Mouse (Mus musculus) thymus, adult 2 months (tissue): ENCODE data around the gene Fpr1. TPM values are rescaled to one million over a fixed set of nuclear protein-coding genes. Genes with fewer than 3 reads are reported as not detected.
A peak's percentile ranks its signal among the peaks of the same experiment; 100 is the strongest.

Experiments
- DNase-seq: peaks from one replicate; pipeline ENCODE4 v3.0.0; 2021
- H3K27ac ChIP-seq: fragments of 200-500 bp; 2 replicates; pipeline ENCODE4 v1.5.1; 2012; ENCODE audit warnings: low read length, control low read depth; ENCODE audit not compliant: control insufficient read depth, insufficient read depth
- H3K27me3 ChIP-seq: fragments of 200-500 bp; 2 replicates; pipeline ENCODE4 v1.6.1; 2012; ENCODE audit warnings: mild to moderate bottlenecking, low read length, moderate library complexity, mixed read lengths; ENCODE audit not compliant: control insufficient read depth, insufficient read depth
- H3K36me3 ChIP-seq: fragments of 200-500 bp; 2 replicates; pipeline ENCODE4 v1.6.1; 2012; ENCODE audit warnings: mild to moderate bottlenecking, low read length, moderate library complexity; ENCODE audit not compliant: control insufficient read depth, insufficient read depth
- H3K4me1 ChIP-seq: fragments of 200-500 bp; replicated peaks from 2 replicates; pipeline ENCODE4 v1.6.1; 2012; ENCODE audit warnings: low read length; ENCODE audit not compliant: control insufficient read depth, insufficient read depth
- H3K4me3 ChIP-seq: fragments of 200-500 bp; 2 replicates; pipeline ENCODE4 v1.5.1; 2012; ENCODE audit warnings: mild to moderate bottlenecking, low read length, control low read depth, moderate library complexity; ENCODE audit not compliant: control insufficient read depth, insufficient read depth
- CTCF ChIP-seq: fragments of 200-500 bp; IDR thresholded peaks from 2 replicates; pipeline ENCODE4 v1.5.1; 2012; ENCODE audit warnings: mild to moderate bottlenecking, control low read depth, low read length, moderate library complexity, borderline replicate concordance; ENCODE audit not compliant: control insufficient read depth, poor library complexity, insufficient read depth; ENCODE audit errors: extremely low read depth
- POLR2A ChIP-seq: fragments of 200-500 bp; IDR thresholded peaks from 2 replicates; pipeline ENCODE4 v1.6.1; 2012; ENCODE audit warnings: mild to moderate bottlenecking, low read length, control low read depth, moderate library complexity; ENCODE audit not compliant: control insufficient read depth, poor library complexity, insufficient read depth; ENCODE audit errors: extremely low read depth
- WGBS: fragments of 180-500 bp; shearing (Covaris S2); methylation state at CpG from one replicate; pipeline ENCODE4 v1.1.7; 2018; 5-methylcytosine and 5-hydroxymethylcytosine counted together
- polyA plus RNA-seq: library from polyadenylated mRNA; depleted of rRNA; stranded (reverse); fragments of >200 nt; gene quantifications from 2 replicates; pipeline ENCODE4 v1.2.3, GENCODE M21; 2012

Gene Fpr1
- polyA plus RNA-seq, 1 experiment: 0.50 TPM

DNA sequence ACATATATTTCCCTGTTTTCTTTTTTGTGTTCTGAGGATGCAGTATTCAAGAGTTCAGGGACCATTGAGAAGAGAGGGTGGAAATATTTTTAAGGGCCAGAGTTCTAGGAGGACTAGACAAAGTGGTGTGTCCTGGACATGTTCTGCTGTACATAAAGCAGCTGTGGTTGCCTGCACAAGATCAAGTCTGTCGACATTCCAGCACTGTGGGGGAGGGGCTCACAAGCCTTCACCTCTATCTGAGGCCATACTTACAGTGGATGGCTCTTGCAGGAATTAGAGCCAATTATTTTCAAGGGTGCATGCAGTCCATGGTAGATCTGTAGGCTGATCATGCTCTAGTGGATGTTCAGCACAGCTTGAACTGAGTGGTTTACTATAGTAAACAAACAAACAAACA, 48.8 kb downstream of the Fpr1 start:
- no peaks in the 10 kb centered on the region for H3K36me3 ChIP-seq
- peaks cover 4% of the 10 kb centered on the region for H3K4me1 ChIP-seq
- no peak overlapping the region for H3K27ac ChIP-seq
- no peak for DNase-seq
- TF ChIP-seq POLR2A: no peak
- no peak for TF ChIP-seq CTCF
- H3K27me3 ChIP-seq: no peaks in the 10 kb centered on the region
- 15% methylated on average over 1 of the region's 1 CpGs for WGBS
- no peak overlapping the region for H3K4me3 ChIP-seq

DNA sequence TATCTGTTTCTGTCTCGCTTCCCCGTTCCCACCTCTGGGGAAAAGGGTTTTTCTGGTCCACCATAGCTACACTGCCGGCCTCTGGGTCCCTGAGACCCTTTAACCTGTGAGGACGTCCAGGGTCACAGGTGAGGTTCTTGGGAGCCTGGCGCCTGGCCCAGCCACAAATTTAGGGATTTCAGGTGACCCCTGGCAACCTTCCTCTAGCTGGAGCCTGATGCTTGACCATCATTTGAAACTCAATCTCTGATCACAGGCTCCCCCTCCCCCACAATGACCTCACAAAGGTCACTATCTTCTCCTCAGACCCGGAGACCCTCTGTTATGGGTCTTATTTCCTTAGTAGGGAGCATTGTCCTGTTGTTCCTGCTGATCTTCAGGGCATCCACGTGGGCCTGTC, 53.0 kb downstream of the Fpr1 start:
- Histone ChIP-seq H3K4me1 (peaks cover 16% of the 10 kb centered on the region), H3K4me3 (no peak overlapping the region), H3K27ac (no peak overlapping the region), H3K27me3 (no peaks in the 10 kb centered on the region; the same call in 1 of the 2 replicates), H3K36me3 (no peaks in the 10 kb centered on the region)
- TF ChIP-seq POLR2A (no peak), CTCF (no peak)
- WGBS: 72% methylated on average over 7 of the region's 7 CpGs
- no peak for DNase-seq

DNA sequence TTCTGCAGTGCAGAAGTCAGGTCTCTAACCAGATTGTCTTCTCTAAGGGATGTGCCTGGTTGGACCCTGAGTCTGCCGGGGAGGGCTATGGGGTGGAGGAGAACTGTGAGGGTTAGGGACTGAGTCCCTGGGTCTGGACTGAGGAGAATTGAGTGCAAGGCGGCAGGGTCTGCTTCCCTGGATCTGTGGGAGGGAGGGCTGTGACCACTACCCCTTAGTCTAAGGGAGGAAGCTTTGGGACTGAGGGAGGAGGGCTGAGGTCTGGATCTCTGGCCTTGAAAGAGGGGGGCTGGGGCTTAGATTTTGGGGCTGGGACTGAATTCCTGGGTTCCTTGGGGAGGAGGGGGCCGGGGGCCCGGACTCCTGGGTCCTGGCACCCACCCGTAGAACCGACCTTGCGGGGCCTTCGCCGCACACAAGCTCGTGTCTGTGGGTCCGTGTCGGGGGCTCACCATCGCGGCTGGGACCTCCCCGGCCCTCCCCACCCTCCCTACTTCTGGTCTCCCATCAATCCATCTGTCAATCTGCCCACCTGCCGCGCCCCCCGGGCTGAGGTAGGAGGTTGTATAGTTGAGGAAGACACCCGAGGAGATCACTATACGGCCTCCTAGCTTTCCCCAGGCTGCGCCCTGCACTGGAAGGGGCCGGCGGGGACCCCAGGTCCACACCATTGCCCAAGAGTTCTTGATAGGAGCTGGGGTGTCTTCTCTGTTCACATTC, 53.8 kb downstream of the Fpr1 start:
- Histone ChIP-seq H3K27ac (no peak overlapping the region), H3K27me3 (no peaks in the 10 kb centered on the region; the same call in 1 of the 2 replicates), H3K4me1 (peaks cover 16% of the 10 kb centered on the region), H3K36me3 (no peaks in the 10 kb centered on the region), H3K4me3 (no peak overlapping the region)
- no peak for DNase-seq
- TF ChIP-seq CTCF (no peak), POLR2A (no peak)
- 94% methylated on average over 23 of the region's 23 CpGs for WGBS

DNA sequence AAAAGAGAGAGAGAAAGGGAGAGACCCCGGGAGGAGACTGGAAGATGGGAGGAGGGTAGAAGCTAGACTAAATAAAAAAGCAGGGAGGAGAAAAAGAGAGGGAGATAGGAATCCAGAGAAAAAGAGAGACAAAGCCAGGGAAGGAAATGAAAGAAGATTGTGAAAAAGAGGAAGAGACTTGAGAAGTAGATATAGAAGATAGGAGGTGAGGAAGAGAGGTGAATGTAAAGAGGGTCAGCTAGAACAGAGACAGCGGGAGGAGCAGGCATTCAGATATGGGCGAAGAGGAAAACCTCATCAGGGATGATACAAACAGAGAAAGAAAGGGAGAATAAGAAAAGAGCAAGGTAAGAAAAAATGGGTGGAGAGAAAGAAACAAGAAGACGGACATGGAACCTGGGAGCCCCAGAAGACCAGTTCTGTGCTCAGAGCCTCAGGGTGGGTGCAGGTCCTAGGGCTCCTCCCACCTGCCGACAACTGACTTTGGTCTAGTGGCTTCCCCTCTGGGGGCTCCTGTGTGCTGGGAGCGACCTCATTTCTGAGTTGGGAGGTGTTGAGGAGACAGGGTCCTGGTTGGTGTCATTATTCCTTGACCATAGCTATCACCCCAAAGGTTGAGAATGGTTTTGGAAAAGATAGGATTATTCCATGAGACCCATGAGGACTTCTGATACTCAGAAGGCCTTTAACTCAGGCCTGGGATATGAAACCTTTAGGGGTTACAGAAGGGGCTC, 54.5 kb downstream of the Fpr1 start:
- DNase-seq: no peak
- no peaks in the 10 kb centered on the region for H3K36me3 ChIP-seq
- H3K4me3 ChIP-seq: 0 out of 2 replicates have a peak overlapping the region, but pooled peaks have one; percentile 16
- no peak overlapping the region for H3K27ac ChIP-seq
- peaks cover 16% of the 10 kb centered on the region for H3K4me1 ChIP-seq
- 19% methylated on average over 6 of the region's 6 CpGs for WGBS
- H3K27me3 ChIP-seq: no peaks in the 10 kb centered on the region; the same call in 1 of the 2 replicates
- no peak for TF ChIP-seq CTCF

DNA sequence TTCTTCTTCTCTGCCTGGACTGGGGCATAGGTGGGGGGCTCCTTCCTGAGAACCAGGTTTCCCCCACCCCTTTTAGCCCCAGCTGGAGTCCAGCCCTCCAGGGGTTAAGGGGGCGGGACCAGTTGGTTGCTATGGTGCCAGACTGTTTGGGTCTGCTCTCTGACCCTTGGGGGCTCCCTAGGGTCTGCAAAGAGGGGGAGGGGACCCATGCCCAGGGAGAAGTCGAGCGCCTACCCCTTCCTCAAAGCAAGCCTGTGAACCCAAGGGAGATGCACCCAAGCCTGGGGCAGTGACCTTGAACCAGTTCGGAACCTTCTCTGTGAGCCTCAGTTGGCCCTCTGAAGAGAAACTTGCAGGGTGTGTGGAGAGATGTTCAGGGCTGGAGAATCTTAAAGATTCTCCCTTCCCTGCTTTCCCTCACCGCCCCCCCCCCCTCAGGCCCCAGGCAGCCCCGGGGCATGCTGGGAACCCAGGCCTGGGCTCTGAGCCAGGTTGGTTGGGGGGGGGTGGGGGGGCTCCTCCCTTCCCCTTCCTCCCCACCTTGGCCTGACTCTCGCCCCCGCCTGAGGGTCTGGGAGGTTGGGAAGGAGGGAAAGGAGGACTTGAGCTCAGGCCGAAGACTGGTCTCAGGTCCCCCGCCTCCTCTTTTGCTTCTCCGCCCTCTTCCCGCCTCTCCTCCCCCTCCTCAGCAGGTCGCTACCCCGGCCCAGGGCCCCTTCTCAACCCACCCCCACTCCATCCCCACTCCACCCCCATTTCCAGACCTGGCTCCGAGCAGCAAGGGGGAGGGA, 55.4 kb downstream of the Fpr1 start:
- H3K4me1 ChIP-seq: peaks cover 16% of the 10 kb centered on the region
- 11% methylated on average over 13 of the region's 15 CpGs for WGBS

DNA sequence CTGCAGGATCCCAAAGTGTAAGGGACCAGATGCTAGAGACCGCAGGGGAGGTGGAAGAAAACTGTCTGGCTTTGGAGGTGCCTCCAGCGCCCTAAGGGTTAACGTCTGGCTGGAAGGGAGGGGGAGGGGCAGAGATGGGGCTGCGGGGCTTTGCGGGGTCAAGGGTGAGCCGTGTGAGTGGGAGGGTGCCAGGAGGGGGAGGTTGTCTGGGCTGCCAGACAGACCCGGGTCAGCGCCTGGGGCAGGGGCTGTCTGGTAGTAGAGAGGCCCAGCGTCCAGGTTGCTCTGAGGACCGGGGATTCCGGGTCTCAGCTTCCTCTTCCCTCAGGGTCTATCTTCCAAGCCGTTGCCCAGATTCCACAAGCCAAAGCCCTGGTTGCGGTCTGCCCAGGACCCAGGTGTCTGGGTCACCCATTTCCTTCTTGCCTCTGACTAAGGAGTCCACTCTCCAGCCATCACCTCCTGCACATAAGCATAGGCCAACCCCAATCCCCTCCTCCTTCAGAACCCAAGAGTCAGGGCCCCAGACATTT, 56.0 kb downstream of the Fpr1 start:
- no peaks in the 10 kb centered on the region; the same call in 1 of the 2 replicates for H3K27me3 ChIP-seq
- peaks cover 16% of the 10 kb centered on the region for H3K4me1 ChIP-seq
- TF ChIP-seq CTCF (no peak), POLR2A (no peak)
- no peaks in the 10 kb centered on the region for H3K36me3 ChIP-seq
- peak overlapping the region; percentile 7 for H3K4me3 ChIP-seq
- no peak for DNase-seq
- H3K27ac ChIP-seq: no peak overlapping the region
- WGBS: 3% methylated on average over 13 of the region's 13 CpGs

More for the DNA sequence above, 55.4 kb downstream of the Fpr1 start:
- Histone ChIP-seq H3K27ac (no peak overlapping the region), H3K27me3 (no peaks in the 10 kb centered on the region; the same call in 1 of the 2 replicates), H3K36me3 (no peaks in the 10 kb centered on the region), H3K4me3 (peak overlapping the region; percentile 16)
- DNase-seq: no peak
- TF ChIP-seq POLR2A (no peak), CTCF (no peak)
